Mouse (Mus musculus) spleen, postnatal 14 days (tissue): ENCODE results near the gene Ndufs7.
"Not testable (repeated sequence)": the region's sequence is repeated elsewhere in the genome, so short reads cannot be mapped to it uniquely, and the experiment has no call there.

Experiments used
- DNase-seq, 2 experiments: peaks; one replicate each; pipeline ENCODE4 v3.0.0; 2021 to 2022; ENCODE audit warnings: low spot score in 2 of 2

Ndufs7 gene

GRCm38 (mm10) chr10:80242088-80242487 is 6.8 kb upstream of the Ndufs7 start:
- no peak for DNase-seq

DNA sequence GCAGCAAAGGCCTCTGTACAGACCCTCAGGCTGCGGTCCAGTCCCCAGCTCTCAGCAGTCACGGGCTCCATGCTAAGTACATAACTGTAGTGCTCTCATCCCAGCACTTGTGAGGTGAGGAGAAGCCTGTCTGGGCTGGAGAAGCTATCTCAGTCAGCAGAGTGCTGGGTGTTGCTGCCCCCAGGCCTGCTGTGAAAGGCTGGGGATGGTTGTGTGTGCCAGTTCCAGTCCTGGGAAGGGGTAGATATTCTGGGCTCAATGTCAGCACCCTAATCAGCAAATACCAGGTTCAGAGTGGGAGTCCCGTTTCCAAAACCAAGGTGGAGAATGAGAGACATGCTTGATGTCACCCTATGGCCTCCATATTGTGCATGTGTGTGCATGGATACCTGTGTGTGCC is 6.3 kb upstream of the Ndufs7 start:
- DNase-seq, result no peak

DNA sequence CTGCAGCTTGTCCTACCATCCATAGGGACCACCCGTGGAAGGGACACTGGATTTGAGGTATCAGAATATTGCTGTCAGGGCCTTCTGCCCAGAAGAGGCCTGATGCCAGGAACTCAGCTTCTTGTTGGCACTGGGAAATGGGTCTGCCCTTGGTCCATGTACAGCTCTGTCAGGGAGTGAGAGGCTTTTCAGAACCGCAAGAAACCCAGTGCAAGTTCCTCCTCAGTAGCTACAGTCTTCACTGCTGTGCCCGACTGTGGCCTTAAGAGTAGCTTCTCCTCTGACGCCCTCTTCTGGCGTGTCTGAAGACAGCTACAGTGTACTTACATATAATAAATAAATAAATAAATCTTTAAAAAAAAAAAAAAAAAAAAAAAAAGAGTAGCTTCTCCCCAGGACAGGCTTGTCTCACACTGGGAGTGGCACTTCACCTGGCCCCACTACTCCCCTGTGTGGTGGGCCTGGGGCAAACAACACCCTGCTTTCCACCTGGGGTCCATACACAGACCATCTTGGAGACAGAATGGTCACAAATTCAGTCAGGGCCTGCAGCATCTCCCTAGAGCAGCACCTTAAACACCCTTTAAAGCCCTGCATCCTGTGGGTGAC is 4.0 kb upstream of the Ndufs7 start:
- no peak for DNase-seq

GRCm38 (mm10) chr10:80245600-80245999 is 3.3 kb upstream of the Ndufs7 start:
- DNase-seq, result peak; percentile 52 to 78

DNA sequence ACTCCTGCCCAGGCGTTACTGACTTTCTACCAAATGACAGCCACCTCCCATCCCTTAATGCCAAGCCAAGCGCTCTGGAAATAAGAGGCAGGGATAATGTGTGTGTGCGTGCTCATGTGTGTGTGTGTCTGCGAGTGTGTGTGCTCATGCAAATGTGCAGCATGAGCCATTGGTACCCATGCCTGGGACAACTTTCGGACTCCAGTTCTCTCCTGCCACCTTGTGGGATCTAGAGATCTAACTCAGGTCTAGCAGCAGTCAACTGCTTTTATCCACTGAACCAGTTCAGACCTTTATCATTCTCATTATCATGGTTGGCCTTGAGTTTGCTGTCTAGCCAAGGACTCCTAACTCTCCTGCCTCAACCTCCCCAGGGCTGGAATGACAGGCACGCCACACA is 1.1 kb upstream of the Ndufs7 start:
- no peak for DNase-seq

- DNase-seq, result not testable (repeated sequence)
Observed at GRCm38 (mm10) chr10:80248437-80248836, 484 bp upstream of the Ndufs7 start.

DNA sequence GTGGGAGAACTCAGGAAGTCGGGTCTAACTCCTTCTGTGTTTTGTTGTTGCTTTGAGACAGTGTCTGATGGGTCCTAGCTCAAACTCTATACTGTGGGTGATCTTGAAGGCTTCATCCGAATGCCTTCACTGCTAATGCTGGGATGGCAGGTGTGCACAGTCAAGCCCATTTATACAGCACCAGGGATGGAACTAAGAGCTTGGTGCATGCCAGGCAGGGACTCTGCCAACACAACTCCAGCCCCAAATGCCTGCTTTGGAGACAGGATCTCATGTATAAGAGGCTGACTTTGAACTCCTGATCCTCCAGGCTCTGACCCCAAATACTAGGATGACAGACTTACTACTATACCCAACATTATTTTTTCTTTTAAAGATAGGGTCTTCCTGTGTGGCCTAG is 1.1 kb downstream of the Ndufs7 start:
- DNase-seq, result no peak

GRCm38 (mm10) chr10:80250573-80250972 is 1.7 kb downstream of the Ndufs7 start:
- no peak for DNase-seq

GRCm38 (mm10) chr10:80252011-80252410 is 3.1 kb downstream of the Ndufs7 start:
- no peak for DNase-seq

DNA sequence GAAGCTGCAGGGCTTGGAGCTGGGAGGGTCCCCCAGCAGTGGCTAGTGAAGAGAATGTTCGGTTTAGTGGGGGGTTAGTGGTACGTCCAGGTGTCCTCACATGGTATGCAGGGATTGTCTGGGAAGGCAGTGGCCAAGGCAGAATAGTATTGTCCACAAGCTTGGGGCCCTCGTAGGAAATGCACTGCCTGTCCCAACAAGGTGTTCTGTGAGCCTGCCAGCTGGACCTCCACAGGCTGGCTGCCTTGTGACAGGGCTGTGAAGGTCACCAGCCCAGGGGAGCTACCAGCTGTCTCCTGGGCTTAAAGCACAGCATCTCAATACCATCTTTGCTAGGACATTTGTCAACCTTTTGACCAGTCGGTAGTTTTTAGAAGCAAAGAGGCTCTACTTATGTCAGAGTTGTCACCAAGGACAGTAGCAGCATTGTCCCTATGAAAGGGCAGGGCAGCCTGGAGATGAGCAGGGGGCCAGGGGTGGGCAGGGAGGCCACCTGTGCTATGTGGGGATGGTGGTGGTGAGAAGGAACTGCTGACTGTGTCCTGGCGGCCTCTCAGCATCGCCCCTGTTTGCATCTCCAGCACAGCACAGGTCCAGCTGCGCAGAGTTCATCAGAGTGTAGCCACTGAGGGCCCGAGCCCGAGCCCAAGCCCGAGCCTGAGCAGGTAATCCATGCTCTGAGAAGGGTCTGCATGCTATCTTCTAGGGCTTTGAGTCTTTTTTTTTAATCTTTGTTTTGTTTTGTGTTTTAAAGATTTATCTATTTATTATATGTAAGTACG is 3.8 kb downstream of the Ndufs7 start:
- no peak for DNase-seq

- DNase-seq, result no peak
Observed at GRCm38 (mm10) chr10:80253551-80253950, 4.6 kb downstream of the Ndufs7 start.

GRCm38 (mm10) chr10:80254331-80255297 is 5.7 kb downstream of the Ndufs7 start:
- no peak for DNase-seq

- no peak for DNase-seq
Observed at GRCm38 (mm10) chr10:80255881-80256535, 7.1 kb downstream of the Ndufs7 start.

- DNase-seq, result no peak
Observed at GRCm38 (mm10) chr10:80257936-80258335, 9.0 kb downstream of the Ndufs7 start.

GRCm38 (mm10) chr10:80258752-80259462 is 10.0 kb downstream of the Ndufs7 start:
- DNase-seq, result no peak

GRCm38 (mm10) chr10:80259463-80259805 is 10.5 kb downstream of the Ndufs7 start:
- DNase-seq, result no peak

- DNase-seq, result no peak
Observed at GRCm38 (mm10) chr10:80259861-80260641, 11.1 kb downstream of the Ndufs7 start.

GRCm38 (mm10) chr10:80260642-80261584 is 12.0 kb downstream of the Ndufs7 start, which contains the start of the genes Gamt and Dazap1:
Gene Gamt, minus strand, starts transcription at chr10:80261012.
Gene Dazap1, plus strand, starts transcription at chr10:80261486.
- peak; percentile 92 to 94 for DNase-seq

GRCm38 (mm10) chr10:80261585-80261968 is 12.7 kb downstream of the Ndufs7 start:
- DNase-seq, result peak; percentile 86 to 87
